Mouse (Mus musculus) MEL (cell line): ENCODE measurements around the gene Rassf5. TPM values are rescaled to one million over a fixed set of nuclear protein-coding genes. Genes with fewer than 3 reads are reported as not detected.

Experiments
- DNase-seq: peaks from one replicate; pipeline ENCODE4 v3.0.0; 2011; ENCODE audit warnings: low read depth, low spot score
- H3K27ac ChIP-seq: 2 replicates; pipeline ENCODE4 v1.5.1; 2012; ENCODE audit warnings: low read depth, mild to moderate bottlenecking, control low read depth, low read length, moderate library complexity; ENCODE audit not compliant: control insufficient read depth
- H3K27me3 ChIP-seq, 2 experiments: fragments of 150-350 bp in 1 of 2; sonication (generic) in 1 of 2; 2 replicates each; pipeline ENCODE4 v1.6.1; 2012; ENCODE audit warnings: low read length in 2 of 2, mild to moderate bottlenecking in 2 of 2, improper control_type of control experiment in 1 of 2, moderate library complexity in 1 of 2; ENCODE audit not compliant: insufficient read depth in 2 of 2, control insufficient read depth in 1 of 2
- H3K36me3 ChIP-seq, 2 experiments: 2 replicates each; pipeline ENCODE4 v1.6.1; 2012 to 2014; ENCODE audit warnings: low read length in 2 of 2, improper control_type of control experiment in 1 of 2, inconsistent platforms in 1 of 2, mild to moderate bottlenecking in 1 of 2; ENCODE audit not compliant: insufficient read depth in 2 of 2, control insufficient read depth in 1 of 2
- H3K4me1 ChIP-seq, 2 experiments: fragments of 150-350 bp in 1 of 2; sonication (generic) in 1 of 2; 2 replicates each; pipeline ENCODE4 v1.6.1; 2012; ENCODE audit warnings: low read length in 2 of 2, improper control_type of control experiment in 1 of 2, mild to moderate bottlenecking in 1 of 2; ENCODE audit not compliant: insufficient read depth in 2 of 2, control insufficient read depth in 1 of 2
- H3K4me3 ChIP-seq, 2 experiments: fragments of 150-350 bp in 1 of 2; sonication (generic) in 1 of 2; 2 replicates each; pipeline ENCODE4 v1.5.1; 2012; ENCODE audit warnings: low read depth in 2 of 2, low read length in 2 of 2, mild to moderate bottlenecking in 2 of 2, moderate library complexity in 2 of 2, control low read depth in 1 of 2, improper control_type of control experiment in 1 of 2; ENCODE audit not compliant: control insufficient read depth in 1 of 2, insufficient read depth in 1 of 2
- H3K79me2 ChIP-seq: 2 replicates; pipeline ENCODE4 v1.6.1; 2012; ENCODE audit warnings: mild to moderate bottlenecking, low read length, moderate library complexity; ENCODE audit not compliant: control insufficient read depth, poor library complexity, insufficient read depth
- H3K9ac ChIP-seq: 2 replicates; pipeline ENCODE4 v1.6.1; 2012; ENCODE audit warnings: low read depth, mild to moderate bottlenecking, control low read depth, low read length, moderate library complexity; ENCODE audit not compliant: control insufficient read depth, poor library complexity, severe bottlenecking
- H3K9me3 ChIP-seq: fragments of 150-350 bp; sonication (generic); replicated peaks from 2 replicates; pipeline ENCODE4 v1.6.1; 2012; ENCODE audit warnings: mild to moderate bottlenecking, low read length, improper control_type of control experiment, moderate library complexity; ENCODE audit not compliant: insufficient read depth
- BHLHE40 ChIP-seq: IDR thresholded peaks from 2 replicates; pipeline ENCODE4 v1.6.1; 2012; ENCODE audit warnings: low read depth, mild to moderate bottlenecking, inconsistent platforms, low read length, improper control_type of control experiment, borderline replicate concordance
- CHD1 ChIP-seq: IDR thresholded peaks from 2 replicates; pipeline ENCODE4 v1.6.1; 2012; ENCODE audit warnings: low read depth, mild to moderate bottlenecking, inconsistent platforms, low read length, improper control_type of control experiment
- CHD2 ChIP-seq: IDR thresholded peaks from 2 replicates; pipeline ENCODE4 v1.6.1; 2011; ENCODE audit warnings: low read length, improper control_type of control experiment
- E2F4 ChIP-seq: IDR thresholded peaks from 2 replicates; pipeline ENCODE4 v1.6.1; 2011; ENCODE audit warnings: low read depth, low read length, improper control_type of control experiment, borderline replicate concordance
- EP300 ChIP-seq, 2 experiments: IDR thresholded peaks; 2 replicates each; pipeline ENCODE4 v1.6.1; 2011; ENCODE audit warnings: improper control_type of control experiment in 2 of 2, low read length in 2 of 2, low read depth in 1 of 2, mild to moderate bottlenecking in 1 of 2
- GABPA ChIP-seq: IDR thresholded peaks from 2 replicates; pipeline ENCODE4 v1.6.1; 2012; ENCODE audit warnings: low read depth, mild to moderate bottlenecking, inconsistent platforms, low read length, improper control_type of control experiment, moderate library complexity
- GATA1 ChIP-seq: IDR thresholded peaks from 2 replicates; pipeline ENCODE4 v1.6.1; 2011; ENCODE audit warnings: low read depth, low read length, improper control_type of control experiment
- MAFK ChIP-seq: IDR thresholded peaks from 2 replicates; pipeline ENCODE4 v1.6.1; 2011; ENCODE audit warnings: low read depth, mild to moderate bottlenecking, low read length, improper control_type of control experiment, borderline replicate concordance
- MAZ ChIP-seq: IDR thresholded peaks from 2 replicates; pipeline ENCODE4 v1.6.1; 2012; ENCODE audit warnings: low read depth, mild to moderate bottlenecking, inconsistent platforms, low read length, improper control_type of control experiment
- MEF2A ChIP-seq: IDR thresholded peaks from 2 replicates; pipeline ENCODE4 v1.6.1; 2014; ENCODE audit warnings: low read depth, mild to moderate bottlenecking, inconsistent platforms, low read length, improper control_type of control experiment; ENCODE audit not compliant: poor library complexity, insufficient replicate concordance, severe bottlenecking; ENCODE audit errors: extremely low read depth
- MYB ChIP-seq: IDR thresholded peaks from 2 replicates; pipeline ENCODE4 v1.6.1; 2011; ENCODE audit warnings: mild to moderate bottlenecking, low read depth, low read length, improper control_type of control experiment
- MYC ChIP-seq: IDR thresholded peaks from 2 replicates; pipeline ENCODE4 v1.6.1; 2011; ENCODE audit warnings: low read depth, mild to moderate bottlenecking, low read length, improper control_type of control experiment, moderate library complexity
- NELFE ChIP-seq: IDR thresholded peaks from 2 replicates; pipeline ENCODE4 v1.6.1; 2011; ENCODE audit warnings: low read depth, low read length, improper control_type of control experiment
- POLR2A ChIP-seq, 2 experiments: IDR thresholded peaks; 2 replicates each; pipeline ENCODE4 v1.6.1; 2011 to 2012; ENCODE audit warnings: low read length in 2 of 2, mild to moderate bottlenecking in 2 of 2, control low read depth in 1 of 2, improper control_type of control experiment in 1 of 2, low read depth in 1 of 2, moderate library complexity in 1 of 2; ENCODE audit not compliant: control insufficient read depth in 1 of 2, insufficient read depth in 1 of 2, poor library complexity in 1 of 2
- POLR2AphosphoS2 ChIP-seq: IDR thresholded peaks from 2 replicates; pipeline ENCODE4 v1.6.1; 2011; ENCODE audit warnings: low read length, improper control_type of control experiment
- POLR2AphosphoS5 ChIP-seq: IDR thresholded peaks from 2 replicates; pipeline ENCODE4 v1.6.1; 2012; ENCODE audit warnings: low read depth, borderline replicate concordance, mild to moderate bottlenecking, inconsistent platforms, low read length, moderate library complexity, mixed read lengths
- RAD21 ChIP-seq: IDR thresholded peaks from 2 replicates; pipeline ENCODE4 v1.6.1; 2011; ENCODE audit warnings: mild to moderate bottlenecking, low read depth, low read length, improper control_type of control experiment
- SIN3A ChIP-seq: IDR thresholded peaks from 2 replicates; pipeline ENCODE4 v1.6.1; 2012; ENCODE audit warnings: low read length, improper control_type of control experiment, inconsistent platforms
- SMC3 ChIP-seq: IDR thresholded peaks from 2 replicates; pipeline ENCODE4 v1.6.1; 2011; ENCODE audit warnings: low read depth, low read length, improper control_type of control experiment
- TAL1 ChIP-seq: IDR thresholded peaks from 2 replicates; pipeline ENCODE4 v1.6.1; 2012; ENCODE audit warnings: mild to moderate bottlenecking, inconsistent platforms, low read length, moderate library complexity, mixed read lengths
- TBP ChIP-seq: IDR thresholded peaks from 2 replicates; pipeline ENCODE4 v1.8.0; 2011; ENCODE audit warnings: low read depth, low read length, improper control_type of control experiment
- TCF12 ChIP-seq: IDR thresholded peaks from 2 replicates; pipeline ENCODE4 v1.6.1; 2014; ENCODE audit warnings: low read depth, mild to moderate bottlenecking, inconsistent platforms, low read length, improper control_type of control experiment, moderate library complexity
- UBTF ChIP-seq: IDR thresholded peaks from 2 replicates; pipeline ENCODE4 v1.6.1; 2012; ENCODE audit warnings: low read depth, mild to moderate bottlenecking, inconsistent platforms, low read length, improper control_type of control experiment, moderate library complexity, borderline replicate concordance; ENCODE audit not compliant: insufficient read depth
- USF1 ChIP-seq: IDR thresholded peaks from 2 replicates; pipeline ENCODE4 v1.6.1; 2014; ENCODE audit warnings: low read depth, mild to moderate bottlenecking, inconsistent platforms, low read length, improper control_type of control experiment, moderate library complexity
- USF2 ChIP-seq, 2 experiments: IDR thresholded peaks; 2 replicates each; pipeline ENCODE4 v1.6.1; 2011 to 2012; ENCODE audit warnings: improper control_type of control experiment in 2 of 2, low read length in 2 of 2, borderline replicate concordance in 1 of 2, inconsistent platforms in 1 of 2, low read depth in 1 of 2, mild to moderate bottlenecking in 1 of 2; ENCODE audit not compliant: insufficient read depth in 1 of 2
- ZC3H11A ChIP-seq: IDR thresholded peaks from 2 replicates; pipeline ENCODE4 v1.6.1; 2012; ENCODE audit warnings: low read depth, mild to moderate bottlenecking, inconsistent platforms, low read length, improper control_type of control experiment
- ZKSCAN1 ChIP-seq: IDR thresholded peaks from 2 replicates; pipeline ENCODE4 v1.6.1; 2012; ENCODE audit warnings: low read depth, mild to moderate bottlenecking, inconsistent platforms, low read length, improper control_type of control experiment, moderate library complexity
- ZNF384 ChIP-seq: IDR thresholded peaks from 2 replicates; pipeline ENCODE4 v1.6.1; 2012; ENCODE audit warnings: low read depth, mild to moderate bottlenecking, inconsistent platforms, low read length, improper control_type of control experiment
- polyA plus RNA-seq, 2 experiments: library from polyadenylated mRNA; stranded (reverse) in 1 of 2; unstranded in 1 of 2; fragments of >175 nt in 1 of 2; fragments of >200 nt in 1 of 2; gene quantifications; 2 replicates each; pipeline versions ENCODE4 v1.2.1 to v1.2.4; 2012; ENCODE audit warnings: low replicate concordance in 2 of 2, low read depth in 1 of 2; ENCODE audit not compliant: insufficient read length in 2 of 2, insufficient read depth in 1 of 2, missing spikeins in 1 of 2
- total RNA-seq: library from RNA; depleted of rRNA; stranded (reverse); fragments of 300-350 nt; gene quantifications from 2 replicates; pipeline ENCODE4 v1.2.3, GENCODE M21; 2012

The Rassf5 gene
- total and polyA plus RNA-seq, 3 experiments: 14.8 to 28.8 TPM; not detected in 1

DNA sequence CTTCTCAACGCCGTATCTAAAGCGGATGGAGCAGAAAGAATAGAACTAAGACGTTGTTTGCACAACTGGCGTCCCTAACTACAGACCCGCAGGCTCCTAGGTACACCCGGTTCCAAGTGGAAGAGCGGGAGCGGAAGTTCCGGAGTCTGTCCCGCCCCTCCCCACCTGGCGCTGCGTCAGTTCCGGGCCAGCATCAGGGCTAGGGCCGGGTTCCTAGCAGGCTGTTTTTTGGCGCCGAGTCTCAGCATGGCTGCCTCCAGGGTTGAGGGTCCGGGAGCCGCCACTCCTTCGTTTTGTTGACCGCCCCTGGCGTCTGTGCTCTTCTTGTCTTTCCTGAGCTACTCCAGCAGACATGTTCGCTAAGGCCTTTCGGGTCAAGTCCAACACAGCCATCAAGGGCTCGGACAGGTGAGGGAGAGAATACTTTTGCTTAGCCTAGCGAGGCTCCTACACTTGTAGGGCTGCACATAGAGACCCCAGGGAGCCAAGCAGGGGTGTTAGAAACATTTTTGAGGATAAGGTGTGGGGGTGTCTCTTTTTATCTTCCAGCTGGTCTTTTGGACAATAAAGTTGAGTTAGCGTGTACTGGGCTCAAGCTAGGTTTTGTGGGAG lies 91.9 kb downstream of the Rassf5 start, which contains the start of gene Eif2d (continued):
- TF ChIP-seq RAD21 (no peak), POLR2A (IDR thresholded peaks at IDR 0.05; ENCODE audit: control insufficient read depth in 1 of 2, insufficient read depth in 1 of 2, low read depth in 1 of 2, low read length in 2 of 2, poor library complexity in 1 of 2) (peak; percentile 77 to 93), ZNF384 (no peak)

DNA sequence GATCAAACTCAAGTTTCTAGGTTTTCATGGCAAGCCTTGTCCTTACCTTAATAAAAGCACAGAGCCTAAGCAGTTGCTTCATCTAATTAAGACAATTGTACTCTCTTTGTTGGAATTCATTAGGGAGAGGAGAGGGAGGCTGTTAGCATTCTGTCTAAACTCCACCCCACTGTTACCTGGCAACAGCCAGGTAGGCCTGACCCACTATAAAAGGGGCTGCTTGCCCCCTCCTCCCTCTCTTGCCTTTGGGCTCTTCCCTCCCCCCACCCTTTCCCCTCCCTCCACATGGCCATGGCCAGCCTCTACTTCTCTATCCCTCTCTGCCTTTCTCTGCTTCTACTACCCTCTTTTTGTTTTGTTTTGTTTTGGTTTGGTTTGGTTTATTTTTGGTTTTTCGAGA lies 95.6 kb downstream of the Rassf5 start:
- peaks cover 7 to 11% of the 10 kb centered on the region in 2 experiments for H3K4me1 ChIP-seq
- TF ChIP-seq SIN3A: no peak
- no peak for TF ChIP-seq POLR2AphosphoS2
- TF ChIP-seq USF1: no peak
- no peak for TF ChIP-seq BHLHE40
- TF ChIP-seq POLR2AphosphoS5: no peak
- TF ChIP-seq ZNF384: no peak
- no peak for TF ChIP-seq UBTF
- no peak for TF ChIP-seq MYC
- TF ChIP-seq MAZ: no peak
- no peak for TF ChIP-seq CHD1
- TF ChIP-seq CHD2: no peak
- TF ChIP-seq MAFK: no peak
- no peaks in the 10 kb centered on the region for H3K9me3 ChIP-seq
- no peak overlapping the region for H3K27ac ChIP-seq
- DNase-seq: no peak
- no peak overlapping the region for H3K9ac ChIP-seq
- H3K4me3 ChIP-seq: no peak overlapping the region
- no peaks in the 10 kb centered on the region for H3K27me3 ChIP-seq
- peaks cover 0 to 24% of the 10 kb centered on the region in 2 experiments; a peak in 2 of 4 replicates for H3K36me3 ChIP-seq
- H3K79me2 ChIP-seq: peaks cover 10% of the 10 kb centered on the region

DNA sequence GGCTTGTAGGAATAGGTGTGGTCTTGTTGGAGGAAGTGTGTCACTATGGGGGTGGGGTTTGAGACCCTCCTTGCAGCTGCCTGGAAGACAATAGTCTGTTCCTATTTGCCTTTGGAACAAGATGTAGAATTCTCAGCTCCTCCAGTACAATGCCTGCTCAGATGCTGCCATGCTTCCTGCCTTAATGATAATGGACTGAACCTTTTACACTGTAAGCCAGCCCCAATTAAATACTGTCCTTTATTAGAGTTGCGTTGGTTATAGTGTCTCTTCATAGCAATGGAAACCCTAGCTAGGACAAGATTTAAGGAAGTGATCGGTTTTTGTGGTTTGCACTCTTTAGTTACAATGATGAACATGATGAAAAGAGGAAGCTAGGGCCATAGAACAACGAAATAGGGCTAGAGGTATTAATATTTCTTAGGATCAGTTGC lies 98.9 kb downstream of the Rassf5 start:
- H3K27ac ChIP-seq: peak overlapping the region; percentile 38; the same call in 1 of the 2 replicates
- H3K4me1 ChIP-seq: peaks cover 14 to 17% of the 10 kb centered on the region in 2 experiments
- peak; percentile 86 for DNase-seq
- no peak overlapping the region for H3K4me3 ChIP-seq
- H3K36me3 ChIP-seq: peaks cover 0 to 25% of the 10 kb centered on the region in 2 experiments; a peak in 2 of 4 replicates
- no peaks in the 10 kb centered on the region for H3K9me3 ChIP-seq
- no peaks in the 10 kb centered on the region for H3K79me2 ChIP-seq
- H3K27me3 ChIP-seq: no peaks in the 10 kb centered on the region
- H3K9ac ChIP-seq: no peak overlapping the region
- TF ChIP-seq MYB (no peak), MAZ (no peak), TAL1 (no peak), ZC3H11A (no peak), USF1 (no peak), BHLHE40 (no peak), TCF12 (0 out of 2 replicates have a peak, but pooled peaks have one; percentile 16), MYC (no peak), USF2 (IDR thresholded peaks at IDR 0.05; ENCODE audit: borderline replicate concordance in 1 of 2, insufficient read depth in 1 of 2, low read depth in 1 of 2, low read length in 2 of 2) (no peak), MEF2A (no peak), GABPA (no peak), GATA1 (no peak), ZKSCAN1 (no peak), NELFE (no peak), UBTF (no peak), EP300 (IDR thresholded peaks at IDR 0.05; ENCODE audit: low read depth in 1 of 2, low read length in 2 of 2) (peak; percentile 53 to 79; a peak in 3 of 4 replicates), TBP (no peak), MAFK (no peak), SMC3 (no peak), E2F4 (no peak)
